Mouse (Mus musculus) stomach, postnatal 0 days (tissue): ENCODE measurements at regions not wholly inside any gene's neighbourhood (a gene's known extent, or its start where the extent isn't known, plus 50 kb on each side); places are given as distances from the start of the nearest gene placed in this dataset.

ENCODE experiments used
- CTCF ChIP-seq: IDR thresholded peaks from 2 replicates; pipeline ENCODE4 v1.5.1; 2016; ENCODE audit warnings: antibody characterized with exemption, low read depth, mild to moderate bottlenecking, moderate library complexity
- EP300 ChIP-seq: optimal IDR thresholded peaks from 2 replicates; pipeline ENCODE3; 2016; ENCODE audit warnings: antibody characterized with exemption

DNA sequence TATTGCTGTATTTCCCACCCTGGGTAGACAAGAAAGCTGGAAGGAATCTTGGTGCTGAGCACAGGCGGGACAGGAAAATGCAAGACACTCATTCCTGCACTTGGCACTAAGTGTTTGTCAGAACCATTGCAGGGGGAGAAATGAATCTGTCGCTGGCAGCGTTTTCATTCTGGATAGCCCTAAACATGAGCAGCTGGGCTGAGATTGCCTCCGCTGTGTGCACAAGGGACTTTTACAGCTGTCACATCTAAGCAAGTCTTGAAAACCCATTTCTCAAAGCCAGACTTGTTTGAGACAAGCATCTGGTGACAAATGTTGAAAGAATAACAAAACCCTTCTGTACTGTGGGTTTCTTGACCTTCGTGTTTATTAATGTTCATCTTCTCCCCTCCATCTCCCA, 438.4 kb upstream of the Jmjd1c start:
- TF ChIP-seq CTCF: no peak
- no peak for TF ChIP-seq EP300
